Mouse (Mus musculus): ENCODE measurements around the gene Rpl12. TPM values are rescaled to one million over a fixed set of nuclear protein-coding genes. Genes with fewer than 3 reads are reported as not detected.

Gene Rpl12
- polyA plus RNA-seq (2015; fragmentation: Nextera tagmentation; extraction: Ambion mirVana) = 103 and 104 TPM in 2 replicates

GRCm38 (mm10) chr2:32961192-32961995 is at the start of gene Rpl12, which contains the start of gene Lrsam1:
Gene Rpl12, plus strand, starts transcription at chr2:32961559.
Gene Lrsam1, minus strand, starts transcription at chr2:32961614.
- WGBS (ENCODE audit: insufficient replicate concordance) = 3% methylated on average over 55 of the region's 55 CpGs
- no peaks in the 10 kb centered on the region for H3K27me3 ChIP-seq (ENCODE audit: insufficient read depth, low read length)
- H3K36me3 ChIP-seq (replicated peaks; ENCODE audit: insufficient read depth, low read length) = peaks cover 16% of the 10 kb centered on the region
- peaks cover 43% of the 10 kb centered on the region for H3K4me1 ChIP-seq (ENCODE audit: insufficient read depth)
- H3K27ac ChIP-seq (ENCODE audit: low read depth) = peak within 1 kb of the TSS; percentile 94
- peak; percentile 95 for DNase-seq
- ATAC-seq = peak; percentile 84
- peak within 1 kb of the TSS; percentile 97 for H3K4me2 ChIP-seq (ENCODE audit: low read depth, low read length)
- H3K4me3 ChIP-seq (ENCODE audit: low read depth, low read length) = peak within 1 kb of the TSS; percentile 66
- no peak for TF ChIP-seq CTCF (IDR thresholded peaks at IDR 0.05; ENCODE audit: low read depth)
- peak; percentile 82 for TF ChIP-seq EP300 (IDR thresholded peaks at IDR 0.05; ENCODE audit: low read depth)
- no peaks in the 10 kb centered on the region for H3K9me3 ChIP-seq (ENCODE audit: low read length)
- peak within 1 kb of the TSS; percentile 95 for H3K9ac ChIP-seq (replicated peaks)

- no peaks in the 10 kb centered on the region for H3K27me3 ChIP-seq (ENCODE audit: insufficient read depth, low read length)
- no peaks in the 10 kb centered on the region for H3K36me3 ChIP-seq (replicated peaks; ENCODE audit: insufficient read depth, low read length)
- H3K9ac ChIP-seq (replicated peaks) = no peak overlapping the region
- 83% methylated on average over 7 of the region's 7 CpGs for WGBS (ENCODE audit: insufficient replicate concordance)
- ATAC-seq (no peak), DNase-seq (no peak)
- H3K27ac ChIP-seq (ENCODE audit: low read depth) = no peak overlapping the region
- TF ChIP-seq EP300 (IDR thresholded peaks at IDR 0.05; ENCODE audit: low read depth) (no peak), CTCF (IDR thresholded peaks at IDR 0.05; ENCODE audit: low read depth) (no peak)
- H3K4me2 ChIP-seq (ENCODE audit: low read depth, low read length) = no peak overlapping the region
- H3K4me1 ChIP-seq (ENCODE audit: insufficient read depth) = peaks cover 22% of the 10 kb centered on the region; the same call in 1 of the 2 replicates
- no peaks in the 10 kb centered on the region for H3K9me3 ChIP-seq (ENCODE audit: low read length)
- H3K4me3 ChIP-seq (ENCODE audit: low read depth, low read length) = no peak overlapping the region
Observed at GRCm38 (mm10) chr2:32911639-32912182, 49.6 kb upstream of the Rpl12 start.

DNA sequence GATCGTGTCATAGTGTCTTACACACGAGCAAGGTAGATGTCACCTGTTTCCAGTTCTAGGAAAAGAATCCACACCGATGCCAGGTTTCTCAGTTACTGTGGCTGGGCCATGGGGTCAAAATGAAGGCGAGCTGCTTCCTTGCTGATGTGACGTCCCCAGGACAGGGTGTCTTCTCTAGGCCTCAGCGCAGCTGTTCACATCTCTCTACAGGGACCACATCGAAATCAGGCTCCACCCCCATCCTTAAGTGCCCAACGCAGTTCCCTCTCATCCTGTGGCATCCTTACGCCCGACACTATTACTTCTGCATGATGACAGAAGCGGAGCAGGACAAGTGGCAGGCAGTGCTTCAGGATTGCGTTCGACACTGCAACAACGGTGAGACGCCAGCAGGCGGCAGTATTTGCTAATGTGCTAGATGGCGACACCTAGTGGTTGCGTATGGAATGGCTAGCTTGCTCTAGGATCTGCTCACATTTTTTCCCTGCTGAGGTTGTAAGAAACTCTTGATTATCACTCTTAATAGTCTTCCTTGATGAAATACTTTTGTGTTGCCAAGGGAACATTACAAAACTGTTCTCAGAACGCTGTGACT is 49.1 kb upstream of the Rpl12 start:
- ATAC-seq = peak; percentile 22; the same call in 1 of the 2 replicates
- WGBS (ENCODE audit: insufficient replicate concordance) = 32% methylated on average over 19 of the region's 19 CpGs
- TF ChIP-seq CTCF (IDR thresholded peaks at IDR 0.05; ENCODE audit: low read depth) = peak; percentile 100
- TF ChIP-seq EP300 (IDR thresholded peaks at IDR 0.05; ENCODE audit: low read depth) = no peak

GRCm38 (mm10) chr2:32914362-32914761 is 47.0 kb upstream of the Rpl12 start:
- H3K9me3 ChIP-seq (ENCODE audit: low read length) = no peaks in the 10 kb centered on the region
- H3K36me3 ChIP-seq (replicated peaks; ENCODE audit: insufficient read depth, low read length) = peaks cover 2% of the 10 kb centered on the region; the same call in 1 of the 2 replicates
- no peak overlapping the region for H3K4me3 ChIP-seq (ENCODE audit: low read depth, low read length)
- H3K27ac ChIP-seq (ENCODE audit: low read depth) = peak overlapping the region; percentile 78
- ATAC-seq (no peak), DNase-seq (no peak)
- WGBS (ENCODE audit: insufficient replicate concordance) = 67% methylated on average over 5 of the region's 5 CpGs
- peak overlapping the region; percentile 51 for H3K9ac ChIP-seq (replicated peaks)
- TF ChIP-seq CTCF (IDR thresholded peaks at IDR 0.05; ENCODE audit: low read depth) (no peak), EP300 (IDR thresholded peaks at IDR 0.05; ENCODE audit: low read depth) (no peak)
- H3K4me2 ChIP-seq (ENCODE audit: low read depth, low read length) = no peak overlapping the region
- H3K4me1 ChIP-seq (ENCODE audit: insufficient read depth) = peaks cover 15% of the 10 kb centered on the region
- no peaks in the 10 kb centered on the region for H3K27me3 ChIP-seq (ENCODE audit: insufficient read depth, low read length)

More for the DNA sequence above, 49.1 kb upstream of the Rpl12 start:
- Histone ChIP-seq H3K9me3 (ENCODE audit: low read length) (no peaks in the 10 kb centered on the region), H3K27ac (ENCODE audit: low read depth) (no peak overlapping the region), H3K4me2 (ENCODE audit: low read depth, low read length) (no peak overlapping the region), H3K27me3 (ENCODE audit: insufficient read depth, low read length) (no peaks in the 10 kb centered on the region), H3K4me1 (ENCODE audit: insufficient read depth) (peaks cover 19% of the 10 kb centered on the region), H3K9ac (replicated peaks) (no peak overlapping the region), H3K4me3 (ENCODE audit: low read depth, low read length) (no peak overlapping the region), H3K36me3 (replicated peaks; ENCODE audit: insufficient read depth, low read length) (no peaks in the 10 kb centered on the region)
- DNase-seq = peak; percentile 87

DNA sequence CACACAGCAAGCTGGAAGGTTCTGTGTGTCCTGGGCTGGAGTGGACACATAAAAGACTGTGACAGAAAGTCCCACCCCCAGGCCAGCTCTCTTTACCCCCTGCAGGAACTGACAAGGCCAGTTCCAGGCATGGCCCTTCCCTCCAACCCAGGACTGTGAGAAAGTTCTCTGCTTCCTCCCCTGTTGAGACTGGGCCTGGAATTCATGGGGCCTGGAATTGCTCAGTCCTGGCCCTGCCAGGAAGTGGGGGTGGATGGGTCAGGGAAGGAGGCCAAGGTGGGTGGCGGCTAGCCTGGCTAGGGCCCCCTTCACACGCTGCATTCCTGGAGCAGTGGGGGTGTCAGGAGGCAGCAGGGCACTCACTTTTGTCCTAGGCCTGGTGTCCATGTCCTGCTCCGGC is 46.5 kb upstream of the Rpl12 start:
- peak; percentile 54 for DNase-seq
- TF ChIP-seq CTCF (IDR thresholded peaks at IDR 0.05; ENCODE audit: low read depth) (no peak), EP300 (IDR thresholded peaks at IDR 0.05; ENCODE audit: low read depth) (no peak)
- Histone ChIP-seq H3K4me3 (ENCODE audit: low read depth, low read length) (no peak overlapping the region), H3K9me3 (ENCODE audit: low read length) (no peaks in the 10 kb centered on the region), H3K4me2 (ENCODE audit: low read depth, low read length) (no peak overlapping the region), H3K9ac (replicated peaks) (peak overlapping the region; percentile 51; the same call in 1 of the 2 replicates), H3K27ac (ENCODE audit: low read depth) (peak overlapping the region; percentile 78), H3K27me3 (ENCODE audit: insufficient read depth, low read length) (no peaks in the 10 kb centered on the region), H3K36me3 (replicated peaks; ENCODE audit: insufficient read depth, low read length) (peaks cover 7% of the 10 kb centered on the region; the same call in 1 of the 2 replicates), H3K4me1 (ENCODE audit: insufficient read depth) (peaks cover 15% of the 10 kb centered on the region)
- 65% methylated on average over 3 of the region's 3 CpGs for WGBS (ENCODE audit: insufficient replicate concordance)
- peak; percentile 42 for ATAC-seq

- no peak for TF ChIP-seq CTCF (IDR thresholded peaks at IDR 0.05; ENCODE audit: low read depth)
- no peak for TF ChIP-seq EP300 (IDR thresholded peaks at IDR 0.05; ENCODE audit: low read depth)
- Histone ChIP-seq H3K27ac (ENCODE audit: low read depth) (peak overlapping the region; percentile 81), H3K4me2 (ENCODE audit: low read depth, low read length) (no peak overlapping the region), H3K9me3 (ENCODE audit: low read length) (no peaks in the 10 kb centered on the region), H3K9ac (replicated peaks) (no peak overlapping the region), H3K27me3 (ENCODE audit: insufficient read depth, low read length) (no peaks in the 10 kb centered on the region), H3K4me1 (ENCODE audit: insufficient read depth) (peaks cover 15% of the 10 kb centered on the region), H3K4me3 (ENCODE audit: low read depth, low read length) (no peak overlapping the region), H3K36me3 (replicated peaks; ENCODE audit: insufficient read depth, low read length) (peaks cover 13% of the 10 kb centered on the region)
- DNase-seq (peak; percentile 58), ATAC-seq (peak; percentile 31)
- 29% methylated on average over 11 of the region's 11 CpGs for WGBS (ENCODE audit: insufficient replicate concordance)
Observed at GRCm38 (mm10) chr2:32917526-32917925, 43.8 kb upstream of the Rpl12 start.

All from liver, postnatal 0 days (tissue).